Mouse (Mus musculus) thymus, adult 2 months (tissue): Measurements from ENCODE around the gene Rsrc1.

Experiments
- CTCF ChIP-seq: fragments of 200-500 bp; IDR thresholded peaks from 2 replicates; pipeline ENCODE4 v1.5.1; 2012; ENCODE audit warnings: mild to moderate bottlenecking, control low read depth, low read length, moderate library complexity, borderline replicate concordance; ENCODE audit not compliant: control insufficient read depth, poor library complexity, insufficient read depth; ENCODE audit errors: extremely low read depth
- POLR2A ChIP-seq: fragments of 200-500 bp; IDR thresholded peaks from 2 replicates; pipeline ENCODE4 v1.6.1; 2012; ENCODE audit warnings: mild to moderate bottlenecking, low read length, control low read depth, moderate library complexity; ENCODE audit not compliant: control insufficient read depth, poor library complexity, insufficient read depth; ENCODE audit errors: extremely low read depth

- TF ChIP-seq CTCF (no peak), POLR2A (no peak)
Measured at GRCm38 (mm10) chr3:66981706-66982105, 516 bp downstream of the Rsrc1 start, which contains the start of gene Shox2.
